Mouse (Mus musculus) liver, embryonic 13.5 days (tissue): ENCODE results near the gene Rab29. TPM values are rescaled to one million over a fixed set of nuclear protein-coding genes. Genes with fewer than 3 reads are reported as not detected.
A peak's percentile ranks its signal among the peaks of the same experiment; 100 is the strongest.
"Not testable (repeated sequence)": the region's sequence is repeated elsewhere in the genome, so short reads cannot be mapped to it uniquely, and the experiment has no call there.

ENCODE experiments used
- ATAC-seq: fragments of 200-750 bp; cut with Nextera tagmentation; 2 replicates; pipeline ENCODE4 v1.8.0; 2017; ENCODE audit warnings: low read depth, mild to moderate bottlenecking, moderate number of reproducible peaks, moderate library complexity
- DNase-seq: peaks from one replicate; pipeline ENCODE4 v3.0.0; 2022
- H3K27ac ChIP-seq: fragments of 300-500 bp; sonication (generic); 2 replicates; pipeline ENCODE4 v1.5.1; 2015; ENCODE audit warnings: moderate library complexity, mild to moderate bottlenecking, inconsistent platforms
- H3K27me3 ChIP-seq: fragments of 300-500 bp; sonication (generic); 2 replicates; pipeline ENCODE4 v1.6.1; 2015; ENCODE audit warnings: mild to moderate bottlenecking, inconsistent platforms
- H3K36me3 ChIP-seq: fragments of 300-500 bp; sonication (generic); 2 replicates; pipeline ENCODE4 v1.6.1; 2015; ENCODE audit warnings: mild to moderate bottlenecking, inconsistent platforms
- H3K4me1 ChIP-seq: fragments of 300-500 bp; sonication (generic); replicated peaks from 2 replicates; pipeline ENCODE4 v1.6.1; 2015; ENCODE audit warnings: inconsistent platforms
- H3K4me2 ChIP-seq: fragments of 300-500 bp; sonication (generic); 2 replicates; pipeline ENCODE4 v1.6.1; 2015; ENCODE audit warnings: inconsistent platforms, mild to moderate bottlenecking, moderate library complexity
- H3K4me3 ChIP-seq: fragments of 300-500 bp; sonication (generic); replicated peaks from 2 replicates; pipeline ENCODE4 v1.5.1; 2015; ENCODE audit warnings: mild to moderate bottlenecking, inconsistent platforms
- H3K9ac ChIP-seq: fragments of 300-500 bp; sonication (generic); 2 replicates; pipeline ENCODE4 v1.6.1; 2015; ENCODE audit warnings: mild to moderate bottlenecking, inconsistent platforms
- H3K9me3 ChIP-seq: fragments of 300-500 bp; sonication (generic); replicated peaks from 2 replicates; pipeline ENCODE4 v1.6.1; 2016; ENCODE audit warnings: inconsistent platforms
- WGBS: fragments of 180-500 bp; shearing (Covaris S2); methylation state at CpG from one replicate; pipeline ENCODE4 v1.1.7; 2015; ENCODE audit not compliant: insufficient replicate concordance; 5-methylcytosine and 5-hydroxymethylcytosine counted together
- polyA plus RNA-seq: library from polyadenylated mRNA; unstranded; fragments of >200 nt; fragmentation: Nextera tagmentation; extraction: Ambion mirVana; gene quantifications from 2 replicates; pipeline ENCODE4 v1.2.1, GENCODE M21; 2015

Rab29 gene
- polyA plus RNA-seq, 1 experiment from 2014 or later = 11.2 TPM

- Histone ChIP-seq H3K9ac (no peak overlapping the region), H3K27me3 (peaks cover 36% of the 10 kb centered on the region), H3K27ac (no peak overlapping the region), H3K36me3 (no peaks in the 10 kb centered on the region), H3K4me2 (no peak overlapping the region), H3K4me1 (0 out of 2 replicates have a peak, but pooled peaks cover 5% of the 10 kb centered on the region), H3K4me3 (no peak overlapping the region), H3K9me3 (no peaks in the 10 kb centered on the region)
- no peak for ATAC-seq
- 0% methylated on average over 1 of the region's 1 CpGs for WGBS
- no peak for DNase-seq
Measured at GRCm38 (mm10) chr1:131905497-131905896, 38.5 kb downstream of the Rab29 start.

DNA sequence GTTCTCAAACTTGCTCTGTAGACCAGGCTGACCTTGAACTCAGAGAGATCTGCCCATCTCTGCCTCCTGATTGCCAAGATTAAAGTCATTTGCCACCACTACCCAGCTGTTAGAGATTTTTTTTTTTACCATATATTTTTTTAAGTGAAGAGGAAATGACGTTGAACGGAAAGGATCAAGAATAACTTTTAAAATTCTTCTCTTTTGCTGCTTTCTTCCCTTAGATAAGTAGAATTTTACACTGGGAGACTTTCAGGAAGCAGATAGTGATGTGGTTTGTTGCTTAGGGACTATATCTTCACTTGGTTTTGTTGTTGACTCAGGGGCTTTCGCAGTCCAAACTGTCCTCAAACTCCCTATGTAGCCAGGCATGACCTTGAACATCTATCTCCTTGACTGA lies 41.4 kb downstream of the Rab29 start:
- Histone ChIP-seq H3K4me3 (no peak overlapping the region), H3K4me2 (no peak overlapping the region), H3K36me3 (peaks cover 11% of the 10 kb centered on the region), H3K9me3 (no peaks in the 10 kb centered on the region), H3K9ac (no peak overlapping the region), H3K27ac (no peak overlapping the region), H3K4me1 (peaks cover 24% of the 10 kb centered on the region), H3K27me3 (peaks cover 33% of the 10 kb centered on the region)
- DNase-seq (no peak), ATAC-seq (no peak)
- 24% methylated on average over 3 of the region's 3 CpGs for WGBS

DNA sequence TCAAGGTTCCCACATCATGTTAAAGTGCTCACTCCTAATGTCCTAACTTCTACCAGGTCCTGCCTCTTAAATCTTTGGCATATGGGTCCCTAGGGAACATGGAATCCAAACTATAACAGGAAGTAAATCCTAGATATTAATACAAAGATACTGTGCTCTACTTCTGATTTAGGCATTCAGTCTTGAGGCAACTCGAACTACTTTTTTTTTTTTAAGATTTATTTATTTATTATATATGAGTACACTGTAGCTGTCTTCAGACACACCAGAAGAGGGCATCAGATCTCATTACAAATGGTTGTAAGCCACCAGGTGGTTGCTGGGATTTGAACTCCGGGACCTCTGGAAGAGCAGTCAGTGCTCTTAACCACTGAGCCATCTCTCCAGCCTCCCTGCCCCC lies 42.2 kb downstream of the Rab29 start:
- 86% methylated on average over 2 of the region's 2 CpGs for WGBS
- Histone ChIP-seq H3K4me1 (peaks cover 27% of the 10 kb centered on the region), H3K27me3 (peaks cover 26% of the 10 kb centered on the region), H3K36me3 (peaks cover 12% of the 10 kb centered on the region)
- not testable (repeated sequence) for H3K9me3 ChIP-seq, H3K4me2 ChIP-seq, H3K27ac ChIP-seq, DNase-seq, H3K4me3 ChIP-seq, H3K9ac ChIP-seq, ATAC-seq

DNA sequence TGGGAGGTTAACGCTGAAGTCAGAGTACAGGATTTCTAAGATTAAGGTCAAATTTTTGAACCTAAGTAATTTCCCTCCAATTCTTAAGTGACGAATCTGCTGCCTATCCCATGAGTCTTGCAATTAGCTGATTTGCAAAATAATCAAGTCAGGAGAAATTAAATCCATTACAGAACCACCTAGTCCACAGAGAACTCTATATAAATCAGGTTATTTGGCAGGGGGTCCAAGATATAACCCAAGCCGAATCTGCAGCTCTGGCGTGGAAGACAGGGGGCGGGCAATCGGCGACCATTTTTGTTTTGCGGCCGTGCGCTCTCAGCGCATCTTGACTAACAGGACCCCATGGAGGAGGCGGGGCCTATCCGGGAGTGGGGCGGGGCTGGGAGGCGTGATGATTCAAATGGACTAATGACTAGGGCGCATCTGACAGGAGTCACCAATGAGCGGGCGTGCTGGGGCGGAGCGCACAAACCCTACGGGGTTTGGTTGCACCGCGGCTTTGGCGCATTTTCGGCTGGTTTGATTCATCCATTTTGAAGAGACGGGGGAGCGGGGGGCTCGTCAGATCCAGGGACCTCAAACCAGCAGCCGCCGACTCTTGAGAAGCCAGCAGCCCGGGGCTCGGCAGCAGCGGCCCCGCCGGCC lies 43.1 kb downstream of the Rab29 start, which contains the start of gene Nucks1:
TSS of gene Nucks1 (plus strand) at position 534 of the 648 bp plus-strand sequence.
- WGBS = under 1% methylated on average over 35 of the region's 35 CpGs
- ATAC-seq (peak; percentile 96), DNase-seq (peak; percentile 99)
- peak within 1 kb of the TSS; percentile 96 for H3K9ac ChIP-seq
- H3K27ac ChIP-seq = peak within 1 kb of the TSS; percentile 94
- peaks cover 19% of the 10 kb centered on the region for H3K36me3 ChIP-seq
- H3K9me3 ChIP-seq = no peaks in the 10 kb centered on the region
- H3K27me3 ChIP-seq = peaks cover 24% of the 10 kb centered on the region
- H3K4me3 ChIP-seq = peak within 1 kb of the TSS; percentile 96
- peaks cover 34% of the 10 kb centered on the region for H3K4me1 ChIP-seq
- peak within 1 kb of the TSS; percentile 85 for H3K4me2 ChIP-seq

DNA sequence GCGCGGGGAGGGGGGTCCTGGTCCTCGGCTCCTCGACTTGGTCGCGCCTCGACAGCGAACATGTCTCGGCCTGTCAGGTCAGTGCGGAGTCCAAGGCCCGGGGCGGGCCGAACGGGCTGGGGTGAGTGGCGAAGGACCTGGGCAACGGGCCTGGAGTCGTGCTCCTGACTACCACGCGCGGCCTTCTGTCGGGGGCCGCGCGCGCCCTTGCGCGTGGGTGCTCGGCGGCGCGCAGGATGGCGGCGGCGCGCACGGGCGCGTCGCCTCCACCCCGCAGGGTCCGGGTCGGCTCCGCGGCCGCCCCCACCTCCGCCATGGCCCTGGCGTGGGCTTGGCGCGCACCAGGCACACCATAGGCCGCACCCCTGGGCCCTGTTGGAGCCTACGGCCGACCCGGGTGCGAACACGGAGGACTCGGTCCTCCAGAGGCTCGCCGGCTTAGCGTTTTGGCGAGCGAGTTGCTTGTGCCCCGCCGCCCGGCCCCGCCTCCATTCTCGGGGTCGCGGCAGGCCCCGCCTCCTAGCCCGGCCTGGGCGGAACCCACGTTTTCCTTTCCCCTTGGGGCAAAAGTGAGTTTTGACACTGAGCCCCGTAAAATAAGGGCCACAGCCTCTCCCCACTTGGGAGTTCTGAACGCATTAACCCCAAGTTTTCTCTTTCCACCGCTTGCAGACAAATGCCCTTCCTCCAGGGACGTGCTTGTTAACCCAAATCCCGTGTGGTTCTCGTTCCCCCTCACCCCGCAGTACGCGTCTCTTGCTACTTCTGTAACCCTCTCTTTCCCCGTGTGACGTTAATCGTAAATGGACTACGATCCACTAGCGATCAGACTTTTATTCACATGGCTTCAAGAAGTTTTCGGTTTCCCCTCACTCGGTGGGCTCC lies 43.9 kb downstream of the Rab29 start:
- Histone ChIP-seq H3K9ac (peak overlapping the region; percentile 96), H3K27ac (peak overlapping the region; percentile 94), H3K27me3 (peaks cover 24% of the 10 kb centered on the region), H3K4me3 (peak overlapping the region; percentile 96), H3K4me2 (peak overlapping the region; percentile 85), H3K36me3 (peaks cover 24% of the 10 kb centered on the region), H3K9me3 (no peaks in the 10 kb centered on the region), H3K4me1 (peaks cover 39% of the 10 kb centered on the region)
- DNase-seq = peak; percentile 81
- peak; percentile 75 for ATAC-seq
- under 1% methylated on average over 69 of the region's 88 CpGs for WGBS

GRCm38 (mm10) chr1:131917634-131918033 lies 50.6 kb downstream of the Rab29 start:
- 68% methylated on average over 6 of the region's 6 CpGs for WGBS
- H3K36me3 ChIP-seq = peaks cover 78% of the 10 kb centered on the region
- no peaks in the 10 kb centered on the region for H3K9me3 ChIP-seq
- H3K4me3 ChIP-seq = no peak overlapping the region
- H3K4me2 ChIP-seq = no peak overlapping the region
- H3K27me3 ChIP-seq = no peaks in the 10 kb centered on the region
- peaks cover 28% of the 10 kb centered on the region for H3K4me1 ChIP-seq
- no peak for ATAC-seq
- no peak overlapping the region for H3K27ac ChIP-seq
- no peak for DNase-seq
- no peak overlapping the region for H3K9ac ChIP-seq

GRCm38 (mm10) chr1:131919052-131919451 lies 52.0 kb downstream of the Rab29 start:
- Histone ChIP-seq H3K4me1 (peaks cover 18% of the 10 kb centered on the region), H3K4me2 (no peak overlapping the region), H3K9me3 (no peaks in the 10 kb centered on the region), H3K36me3 (peaks cover 85% of the 10 kb centered on the region), H3K4me3 (no peak overlapping the region), H3K9ac (no peak overlapping the region), H3K27ac (no peak overlapping the region), H3K27me3 (no peaks in the 10 kb centered on the region)
- ATAC-seq (no peak), DNase-seq (no peak)
- WGBS = 94% methylated on average over 2 of the region's 2 CpGs

- H3K27me3 ChIP-seq = no peaks in the 10 kb centered on the region
- H3K36me3 ChIP-seq = peaks cover 92% of the 10 kb centered on the region
- ATAC-seq (no peak), DNase-seq (no peak)
- H3K4me1 ChIP-seq = peaks cover 4% of the 10 kb centered on the region
- H3K4me3 ChIP-seq = no peak overlapping the region
- H3K9ac ChIP-seq = no peak overlapping the region
- no peak overlapping the region for H3K27ac ChIP-seq
- no peak overlapping the region for H3K4me2 ChIP-seq
- 84% methylated on average over 3 of the region's 3 CpGs for WGBS
- no peaks in the 10 kb centered on the region for H3K9me3 ChIP-seq
Measured at GRCm38 (mm10) chr1:131922100-131922499, 55.1 kb downstream of the Rab29 start.

Other genes with a start within 250 kb of the Rab29 start
- 13.0 and 15.2 TPM in 2 replicates for gene Ctse, start 228.9 kb upstream of the Rab29 start, polyA plus RNA-seq
- 0.93 and 1.0 TPM in 2 replicates for gene Rab7b, start 178.5 kb upstream of the Rab29 start, polyA plus RNA-seq
- not detected in 2 replicates for gene Slc26a9, start 123.2 kb upstream of the Rab29 start, polyA plus RNA-seq
- 3.2 and 4.4 TPM in 2 replicates for gene Pm20d1, start 69.8 kb upstream of the Rab29 start, polyA plus RNA-seq
- gene Slc41a1, start 39.7 kb upstream of the Rab29 start, polyA plus RNA-seq = 1.1 and 1.3 TPM in 2 replicates
- gene Nucks1, start 43.3 kb downstream of the Rab29 start, polyA plus RNA-seq = 42.5 and 52.7 TPM in 2 replicates
- gene Slc45a3, start 95.7 kb downstream of the Rab29 start, polyA plus RNA-seq = 2.6 and 2.7 TPM in 2 replicates
- gene Elk4, start 140.4 kb downstream of the Rab29 start, polyA plus RNA-seq = 9.5 and 10.2 TPM in 2 replicates
- gene Mfsd4a, start 200.8 kb downstream of the Rab29 start, polyA plus RNA-seq = 3.2 and 4.8 TPM in 2 replicates